Mouse (Mus musculus) large intestine, adult 2 months (tissue): ENCODE data around the gene Abhd18. TPM values are rescaled to one million over a fixed set of nuclear protein-coding genes. Genes with fewer than 3 reads are reported as not detected.
A peak's percentile ranks its signal among the peaks of the same experiment; 100 is the strongest.
"Not testable (repeated sequence)": the region's sequence is repeated elsewhere in the genome, so short reads cannot be mapped to it uniquely, and the experiment has no call there.

Experiments used
- DNase-seq: peaks from one replicate; pipeline ENCODE4 v3.0.0-alpha.2; 2012; ENCODE audit warnings: low read depth, low spot score
- WGBS: fragments of 180-500 bp; shearing (Covaris S2); methylation state at CpG from one replicate; pipeline ENCODE4 v1.1.7; 2018; 5-methylcytosine and 5-hydroxymethylcytosine counted together
- polyA plus RNA-seq: library from polyadenylated mRNA; depleted of rRNA; stranded (reverse); fragments of >200 nt; gene quantifications from 2 replicates; pipeline ENCODE4 v1.2.3, GENCODE M21; 2012; rRNA removed

The Abhd18 gene
- polyA plus RNA-seq: 2.9 and 6.7 TPM in 2 replicates

DNA sequence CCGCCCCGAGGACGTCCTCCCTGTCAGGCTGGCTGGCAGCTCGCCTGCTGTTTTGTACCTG, at the start of gene Abhd18:
Abhd18 (plus strand) TSS at position 14 of the 61 bp plus-strand sequence.
- no CpG with 5 or more reads among the region's 4 CpGs for WGBS
- DNase-seq: not testable (repeated sequence)

DNA sequence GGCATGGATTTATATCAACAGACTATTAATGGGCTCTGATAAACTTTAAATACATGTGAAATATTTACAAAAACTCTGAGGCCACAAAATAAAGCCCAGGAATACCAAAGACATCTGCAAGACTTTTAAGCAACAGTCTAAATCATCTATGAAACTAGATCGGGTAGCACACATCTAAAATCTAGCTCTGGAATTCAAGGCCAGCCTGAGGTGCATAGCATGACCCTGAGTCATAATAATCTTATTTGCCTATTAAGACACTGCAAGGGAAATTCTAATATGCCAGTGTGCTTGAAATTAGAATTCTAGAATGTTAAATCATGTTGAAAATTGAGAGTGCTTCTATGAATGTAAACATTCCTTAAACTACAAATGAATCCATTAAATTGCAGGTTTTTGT, 48.7 kb upstream of the Abhd18 start:
- 61% methylated on average over 1 of the region's 1 CpGs for WGBS
- no peak for DNase-seq

DNA sequence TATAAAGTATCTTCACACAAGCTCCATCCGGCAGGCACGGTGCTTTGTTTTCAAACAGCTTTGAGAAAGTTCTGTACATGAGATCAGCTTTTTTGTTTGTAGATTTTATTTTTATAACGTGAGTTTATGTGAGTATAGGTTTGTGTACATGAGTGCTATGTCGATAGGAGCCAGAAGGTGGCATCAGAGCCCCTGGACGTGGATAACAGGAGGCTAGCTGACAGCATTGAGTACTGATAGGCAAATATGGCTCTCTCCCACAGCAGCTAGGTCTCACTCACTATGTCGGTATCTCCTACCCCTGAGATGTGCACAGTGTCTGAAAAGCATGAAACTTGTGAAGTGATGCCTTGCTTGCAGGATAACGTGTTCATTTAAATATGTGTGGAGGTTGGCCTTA, 48.3 kb upstream of the Abhd18 start:
- WGBS: 30% methylated on average over 7 of the region's 7 CpGs
- peak; percentile 31 for DNase-seq

DNA sequence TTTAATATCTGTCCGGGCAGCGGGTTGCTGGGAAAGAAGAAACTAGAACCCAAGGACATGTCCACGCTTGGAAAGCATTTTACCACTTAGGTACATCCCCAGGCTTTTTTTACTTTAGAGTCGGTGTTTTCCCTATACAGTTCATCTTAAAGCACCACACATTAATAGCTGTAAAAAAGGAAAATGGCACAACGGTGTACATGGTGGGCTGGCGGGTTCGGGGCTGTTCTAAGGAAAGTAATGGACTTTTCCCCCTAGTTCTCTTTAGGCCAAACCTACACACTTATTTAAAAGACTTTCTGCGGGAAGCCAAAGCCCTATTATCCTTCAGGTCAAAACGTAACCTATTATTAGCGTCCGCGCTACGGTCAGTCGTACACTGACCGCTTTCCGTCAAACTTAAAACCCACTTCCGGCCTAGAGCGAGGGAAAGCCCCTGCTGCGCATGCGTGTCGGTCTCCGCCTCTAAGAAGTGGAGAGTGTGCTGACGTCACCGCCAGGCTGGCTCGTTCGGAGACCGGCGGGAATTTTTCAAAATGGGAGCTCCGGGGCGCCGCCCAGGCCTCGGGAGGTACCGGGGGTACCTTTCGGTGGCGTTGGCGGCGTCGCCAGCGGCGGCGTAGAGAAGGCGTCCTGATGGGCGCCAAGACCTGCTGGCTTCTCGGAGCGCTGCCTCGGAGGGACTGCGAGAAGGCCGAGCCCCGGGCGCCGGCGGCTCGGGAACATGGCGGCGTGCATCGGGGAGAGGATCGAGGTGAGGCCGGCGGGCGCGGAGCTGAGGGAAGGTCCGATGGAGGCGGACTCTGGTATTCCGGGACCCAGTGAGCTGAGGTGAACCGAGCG, 47.0 kb upstream of the Abhd18 start, which contains the start of gene Plk4:
Plk4 (plus strand) TSS at position 490 of the 843 bp plus-strand sequence.
- WGBS: 2% methylated on average over 66 of the region's 66 CpGs
- DNase-seq: peak; percentile 84

DNA sequence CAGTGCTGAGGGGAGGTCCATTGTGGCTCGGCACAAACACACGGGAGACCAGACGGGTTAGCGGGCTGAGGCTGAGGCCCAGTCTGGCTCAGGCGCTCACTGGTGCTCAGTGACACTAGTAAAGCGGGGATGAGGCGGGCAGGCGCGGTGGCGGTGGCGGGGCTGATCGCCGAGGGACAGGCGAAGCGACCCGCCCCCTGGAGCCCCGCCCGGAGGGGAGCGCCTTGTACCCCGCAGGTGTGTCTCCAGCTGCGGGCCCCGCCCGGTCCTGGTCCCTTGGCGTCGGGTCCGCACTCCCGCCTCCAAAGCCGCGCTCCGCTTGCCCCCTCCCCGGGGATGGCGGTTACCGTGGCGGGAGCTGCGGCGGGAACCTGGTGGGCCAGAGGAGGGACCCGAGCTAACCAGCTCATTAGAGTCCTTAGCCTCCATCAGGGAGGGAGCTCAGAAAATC, 46.4 kb upstream of the Abhd18 start:
- peak; percentile 6 for DNase-seq
- under 1% methylated on average over 27 of the region's 37 CpGs for WGBS

DNA sequence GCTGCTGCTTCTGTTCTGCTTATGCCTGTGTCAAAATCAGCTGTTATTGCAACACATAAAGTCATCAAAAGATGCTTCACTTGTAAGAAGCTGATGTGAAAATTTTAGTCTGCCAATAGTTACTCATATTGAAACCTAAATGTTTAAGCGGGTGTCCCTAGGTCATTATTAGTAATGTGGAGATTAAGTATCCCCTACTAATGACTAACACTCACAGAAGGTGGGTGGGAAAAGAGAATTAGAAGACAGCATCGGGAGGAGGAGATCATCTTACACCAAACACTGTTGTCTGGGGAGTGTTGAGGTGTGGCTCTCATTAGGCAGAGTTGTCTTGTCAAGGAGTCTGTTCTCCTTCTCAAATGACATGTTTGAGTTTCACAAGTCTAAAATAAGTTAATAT, 39.9 kb upstream of the Abhd18 start:
- WGBS: 74% methylated on average over 2 of the region's 2 CpGs
- no peak for DNase-seq

DNA sequence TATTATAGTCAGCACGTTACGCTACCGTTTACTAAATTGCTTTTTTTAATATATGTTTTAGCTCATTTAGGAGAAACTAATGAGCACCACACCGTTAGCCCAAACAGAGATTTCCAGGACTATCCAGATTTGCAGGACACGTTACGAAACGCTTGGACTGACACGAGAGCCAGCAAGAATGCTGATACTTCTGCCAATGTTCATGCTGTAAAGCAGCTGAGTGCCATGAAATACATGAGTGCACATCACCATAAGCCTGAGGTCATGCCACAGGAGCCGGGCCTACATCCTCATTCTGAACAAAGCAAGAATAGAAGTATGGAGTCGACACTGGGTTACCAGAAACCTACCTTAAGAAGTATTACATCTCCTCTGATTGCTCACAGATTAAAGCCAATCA, 38.1 kb upstream of the Abhd18 start:
- WGBS: 93% methylated on average over 10 of the region's 10 CpGs
- DNase-seq: no peak

DNA sequence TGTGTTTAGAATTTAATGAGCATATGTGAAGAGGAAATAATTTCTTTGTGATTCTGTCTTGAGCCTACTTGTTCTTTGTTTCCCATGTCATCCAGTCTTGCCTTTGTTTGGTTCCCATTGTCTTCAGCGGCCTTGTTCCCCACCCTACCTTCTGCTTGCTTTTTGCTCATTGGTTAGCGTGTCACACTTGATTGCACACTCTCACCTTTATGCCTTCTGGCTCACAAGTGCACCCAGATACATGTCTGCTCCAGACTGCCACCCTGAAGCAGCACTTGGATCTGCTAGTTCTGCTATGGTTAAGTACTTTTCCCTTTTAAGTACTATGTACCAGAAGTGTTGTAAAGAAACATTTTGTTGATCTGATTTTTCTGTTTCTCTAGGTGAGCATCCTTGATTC, 36.9 kb upstream of the Abhd18 start:
- WGBS: 73% methylated on average over 2 of the region's 2 CpGs
- DNase-seq: no peak

DNA sequence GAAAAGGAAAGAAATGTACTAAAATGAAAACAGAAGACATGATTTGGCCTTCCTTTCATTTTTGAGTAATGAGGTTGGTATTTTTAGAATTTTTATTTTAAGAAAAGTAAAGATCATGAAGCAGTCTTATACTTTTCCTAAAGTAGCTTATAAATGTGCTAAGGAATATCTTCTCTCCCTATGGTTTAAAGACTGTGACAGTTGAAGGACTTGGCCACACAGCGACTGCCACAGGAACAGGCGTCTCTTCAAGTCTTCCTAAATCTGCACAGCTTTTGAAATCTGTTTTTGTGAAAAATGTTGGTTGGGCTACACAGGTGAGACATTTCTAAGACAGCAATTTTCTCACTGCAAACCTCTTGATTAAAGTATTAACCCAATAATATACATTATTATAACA, 33.5 kb upstream of the Abhd18 start:
- no peak for DNase-seq
- 93% methylated on average over 2 of the region's 2 CpGs for WGBS

DNA sequence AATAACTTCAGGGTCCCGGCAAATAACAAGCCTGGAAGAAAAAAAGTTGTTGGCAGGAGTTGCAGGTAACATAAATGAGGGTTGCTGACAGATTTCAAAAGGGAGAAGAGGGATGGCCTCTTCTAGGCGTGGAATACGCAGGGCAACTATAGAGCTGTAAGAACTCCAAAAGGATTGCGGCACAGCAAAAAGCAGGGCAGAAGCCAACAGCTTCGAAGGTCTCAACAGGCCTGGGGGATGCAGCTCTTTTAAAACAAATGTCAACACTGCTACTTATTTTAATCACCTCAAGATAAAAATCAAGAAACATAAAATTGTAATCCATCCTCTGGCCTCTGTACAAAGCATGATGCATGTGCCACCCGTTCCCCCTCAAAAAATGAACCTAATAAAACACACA, 1.2 kb upstream of the Abhd18 start:
- WGBS: 37% methylated on average over 6 of the region's 6 CpGs
- DNase-seq: not testable (repeated sequence)

DNA sequence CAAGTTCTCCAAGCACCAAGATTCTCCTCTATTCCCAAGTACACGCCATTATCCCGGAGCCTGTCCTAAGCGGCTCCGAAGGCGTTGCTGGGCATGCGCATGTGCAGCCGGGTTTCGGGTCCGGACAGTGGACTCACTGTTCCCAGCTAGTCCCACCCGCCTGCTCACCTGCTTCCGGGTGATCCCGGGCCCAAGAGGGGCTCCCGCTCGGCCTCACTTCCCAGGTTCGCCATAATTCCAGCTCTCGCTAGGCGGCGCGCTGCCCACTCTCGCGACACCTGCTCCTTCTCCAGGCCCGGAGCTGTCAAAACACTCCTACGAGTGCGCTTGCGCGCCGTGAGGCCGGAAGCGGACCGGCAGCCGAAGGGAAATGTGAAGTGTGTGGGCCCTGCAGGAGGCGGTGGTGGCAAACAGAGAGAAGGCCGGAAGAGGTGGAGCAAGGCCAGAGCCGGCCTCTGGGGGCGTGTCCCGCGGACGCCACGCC, 255 bp upstream of the Abhd18 start, which contains the start of gene Mfsd8:
Mfsd8 (minus strand) TSS at position 414 of the 484 bp plus-strand sequence.
- 1% methylated on average over 36 of the region's 39 CpGs for WGBS
- peak; percentile 87 for DNase-seq

DNA sequence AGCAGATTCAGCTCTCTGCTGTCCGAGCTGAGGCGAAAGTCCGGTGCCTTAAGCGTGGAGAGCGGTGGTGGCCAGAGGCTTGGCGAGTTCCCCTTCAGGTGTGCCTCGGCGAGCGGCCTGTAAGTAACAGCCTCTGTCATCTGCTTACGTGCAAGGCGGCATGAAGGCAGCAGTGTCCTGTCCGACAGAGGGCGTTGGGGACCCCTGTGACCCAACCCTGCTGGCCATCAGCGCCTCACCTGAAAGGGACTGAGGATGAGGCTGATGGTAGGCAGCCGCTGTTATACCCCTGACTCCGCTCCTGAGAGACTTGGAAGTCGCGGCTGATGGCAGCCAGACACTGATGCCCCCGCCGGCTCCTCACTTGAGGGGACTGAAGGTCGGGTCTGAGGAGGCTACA, 248 bp downstream of the Abhd18 start:
- DNase-seq: not testable (repeated sequence)
- 0% methylated on average over 17 of the region's 21 CpGs for WGBS

DNA sequence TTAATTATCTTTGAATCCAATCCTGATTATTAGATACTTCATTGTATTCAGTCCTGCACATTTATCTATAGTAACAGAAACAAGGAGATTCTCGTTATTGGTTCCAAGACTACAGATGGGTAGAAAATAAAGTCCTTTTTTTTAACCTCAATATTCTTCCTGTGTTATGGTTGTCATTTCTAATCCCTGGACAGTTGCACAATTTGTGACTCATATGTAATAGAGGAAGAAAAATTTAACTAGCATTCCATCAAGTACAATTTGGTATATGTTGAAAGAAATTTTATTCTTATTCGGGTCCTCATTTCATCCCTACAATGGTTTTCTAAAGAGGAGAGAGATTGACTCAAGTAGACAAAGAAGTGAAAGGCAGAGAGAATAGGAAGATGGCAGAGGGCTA, 1.2 kb downstream of the Abhd18 start:
- WGBS: 74% methylated on average over 2 of the region's 2 CpGs
- not testable (repeated sequence) for DNase-seq

DNA sequence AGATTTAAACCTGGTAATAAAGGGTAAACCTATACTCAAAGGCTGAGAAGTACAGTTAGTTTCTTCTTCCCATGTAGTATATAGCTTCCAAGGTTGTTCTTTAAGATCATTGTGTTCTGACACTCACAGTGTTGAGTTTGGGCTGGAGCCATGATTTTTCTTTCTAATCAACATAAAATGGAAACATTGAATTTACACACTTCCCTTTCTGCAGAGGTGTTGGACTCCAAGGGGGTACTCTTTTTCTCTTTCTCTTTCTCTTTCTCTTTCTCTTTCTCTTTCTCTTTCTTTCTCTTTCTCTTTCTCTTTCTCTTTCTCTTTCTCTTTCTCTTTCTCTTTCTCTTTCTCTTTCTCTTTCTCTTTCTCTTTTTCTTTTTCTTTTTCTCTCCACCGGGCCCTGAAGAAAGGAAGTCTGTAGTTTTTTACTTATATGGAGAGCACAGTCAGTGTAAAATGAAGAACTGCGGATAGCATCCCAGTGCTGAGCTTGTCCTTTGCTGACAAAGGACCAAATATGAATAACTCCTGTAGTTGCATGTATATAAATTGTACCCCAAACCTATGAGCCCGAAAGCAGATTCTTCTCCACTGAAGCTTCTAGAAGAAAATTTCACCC, 6.5 kb downstream of the Abhd18 start:
- 94% methylated on average over 3 of the region's 3 CpGs for WGBS
- DNase-seq: not testable (repeated sequence)

DNA sequence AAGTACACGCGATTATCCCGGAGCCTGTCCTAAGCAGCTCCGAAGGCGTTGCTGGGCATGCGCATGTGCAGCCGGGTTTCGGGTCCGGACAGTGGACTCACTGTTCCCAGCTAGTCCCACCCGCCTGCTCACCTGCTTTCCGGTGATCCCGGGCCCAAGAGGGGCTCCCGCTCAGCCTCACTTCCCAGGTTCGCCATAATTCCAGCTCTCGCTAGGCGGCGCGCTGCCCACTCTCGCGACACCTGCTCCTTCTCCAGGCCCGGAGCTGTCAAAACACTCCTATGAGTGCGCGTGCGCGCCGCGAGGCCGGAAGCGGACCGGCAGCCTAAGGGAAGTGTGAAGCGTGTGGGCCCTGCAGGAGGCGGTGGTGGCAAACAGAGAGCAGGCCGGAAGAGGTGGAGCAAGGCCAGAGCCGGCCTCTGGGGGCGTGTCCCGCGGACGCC, 47.1 kb downstream of the Abhd18 start:
- peak; percentile 90 for DNase-seq
- under 1% methylated on average over 37 of the region's 38 CpGs for WGBS

DNA sequence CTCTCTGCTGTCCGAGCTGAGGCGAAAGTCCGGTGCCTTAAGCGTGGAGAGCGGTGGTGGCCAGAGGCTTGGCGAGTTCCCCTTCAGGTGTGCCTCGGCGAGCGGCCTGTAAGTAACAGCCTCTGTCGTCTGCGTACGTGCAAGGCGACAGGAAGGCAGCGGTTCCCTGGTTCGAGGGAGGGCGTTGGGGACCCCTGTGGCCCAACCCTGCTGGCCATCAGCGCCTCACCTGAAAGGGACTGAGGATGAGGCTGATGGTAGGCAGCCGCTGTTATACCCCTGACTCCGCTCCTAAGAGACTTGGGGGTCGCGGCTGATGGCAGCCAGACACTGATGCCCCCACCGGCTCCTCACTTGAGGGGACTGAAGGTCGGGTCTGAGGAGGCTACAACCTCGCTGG, 47.6 kb downstream of the Abhd18 start:
- not testable (repeated sequence) for DNase-seq
- WGBS: 1% methylated on average over 20 of the region's 24 CpGs

DNA sequence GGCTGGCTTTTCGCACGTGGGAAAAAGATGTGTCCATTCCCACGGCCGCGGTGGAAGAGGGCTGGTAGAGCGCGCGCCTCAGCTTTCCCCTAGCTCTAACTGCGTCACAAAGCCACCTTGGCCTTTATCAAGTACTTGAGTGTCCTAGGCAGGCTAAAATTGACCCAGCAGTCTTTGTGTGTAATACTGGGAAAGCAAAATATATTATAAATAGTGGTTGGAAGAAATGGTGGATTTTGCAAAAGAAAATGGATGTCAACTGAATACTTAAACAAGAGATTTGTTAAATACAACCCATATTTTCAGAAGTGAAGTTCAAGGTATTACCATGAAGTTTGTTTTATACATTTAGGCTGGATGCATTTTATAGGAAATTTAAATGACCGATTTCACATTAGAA, 55.7 kb downstream of the Abhd18 start, which contains the start of gene 1700034I23Rik:
1700034I23Rik (minus strand) TSS at position 101 of the 400 bp plus-strand sequence.
- DNase-seq: not testable (repeated sequence)
- WGBS: 93% methylated on average over 8 of the region's 10 CpGs

DNA sequence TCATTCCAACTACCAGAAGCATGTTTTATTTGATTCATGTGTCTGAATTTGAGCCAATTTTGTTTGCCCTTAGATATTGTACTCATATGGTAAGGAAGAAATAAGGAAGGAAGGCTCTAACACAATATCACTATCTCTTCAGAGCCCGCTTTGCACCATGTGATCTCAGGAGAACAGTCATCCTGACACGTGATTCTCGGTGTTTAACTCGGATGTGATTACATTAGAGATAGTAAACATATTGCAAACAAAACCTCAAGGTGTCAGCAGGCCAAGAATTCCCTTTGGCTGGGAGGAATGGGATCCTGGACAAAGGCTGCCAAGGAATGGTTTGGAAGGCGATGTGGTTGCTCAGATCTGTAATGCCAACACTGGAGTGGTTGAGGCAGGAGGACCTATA, 91.4 kb downstream of the Abhd18 start:
- WGBS: 71% methylated on average over 5 of the region's 5 CpGs

DNA sequence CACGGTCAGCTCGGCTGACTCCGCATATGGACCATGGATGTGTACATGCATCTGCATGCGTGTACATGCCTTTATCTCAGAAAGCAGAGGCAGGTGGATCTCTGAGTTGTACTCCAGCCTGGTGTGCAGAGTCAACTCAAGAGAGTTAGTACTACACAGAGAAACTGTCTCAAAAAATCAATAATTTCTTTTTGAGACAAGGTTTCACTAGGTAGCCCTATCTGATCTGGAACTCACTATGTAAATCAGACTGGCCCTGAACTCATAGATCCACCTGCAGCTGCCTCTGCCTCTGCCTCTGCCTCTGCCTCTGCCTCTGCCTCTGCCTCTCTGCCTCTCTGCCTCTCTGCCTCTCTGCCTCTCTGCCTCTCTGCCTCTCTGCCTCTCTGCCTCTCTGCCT, 91.8 kb downstream of the Abhd18 start:
- DNase-seq: no peak
- WGBS: 95% methylated on average over 4 of the region's 4 CpGs

More for the DNA sequence above, 91.4 kb downstream of the Abhd18 start:
- no peak for DNase-seq

DNA sequence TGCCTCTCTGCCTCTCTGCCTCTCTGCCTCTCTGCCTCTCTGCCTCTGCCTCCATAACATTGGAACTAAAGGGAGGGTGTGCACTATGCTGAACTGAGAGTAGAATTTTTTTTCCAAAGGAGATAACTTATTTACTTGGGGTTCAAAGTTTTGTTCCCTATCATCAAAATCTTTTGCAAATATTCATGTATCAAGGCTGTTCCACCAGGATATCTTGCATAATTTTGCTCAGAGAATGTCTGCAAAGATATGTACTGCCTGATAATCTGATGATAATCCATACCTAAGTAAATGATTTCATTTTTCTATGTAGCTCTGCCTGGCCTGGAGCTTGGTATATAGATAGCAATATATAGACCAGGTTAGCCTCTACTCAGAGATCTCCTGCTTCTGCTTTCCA, 92.2 kb downstream of the Abhd18 start:
- no peak for DNase-seq
